Mouse (Mus musculus) central nervous system, embryonic 14 days (tissue): ENCODE measurements around the gene C1qa. TPM values are rescaled to one million over a fixed set of nuclear protein-coding genes. Genes with fewer than 3 reads are reported as not detected.

Experiments used
- polyA plus RNA-seq: library from polyadenylated mRNA; depleted of rRNA; stranded (reverse); fragments of >200 nt; gene quantifications from 2 replicates; pipeline ENCODE4 v1.2.3, GENCODE M21; 2012; rRNA removed

Gene C1qa
- polyA plus RNA-seq: 15.7 and 18.1 TPM in 2 replicates

GRCm38 (mm10) chr4:136898637-136899036 is at the start of gene C1qa:
TSS of gene C1qa (minus strand) at chr4:136898803.

GRCm38 (mm10) chr4:136892811-136893210 is 5.8 kb downstream of the C1qa start, which contains the start of gene C1qc:
TSS of gene C1qc (minus strand) at chr4:136893065.

GRCm38 (mm10) chr4:136886101-136886500 is 12.5 kb downstream of the C1qa start, which contains the start of gene C1qb:
TSS of gene C1qb (minus strand) at chr4:136886187.

Other genes starting within 250 kb of the C1qa start
- 70.4 and 77.7 TPM in 2 replicates for gene Ephb2, start 62.8 kb downstream of the C1qa start, polyA plus RNA-seq
- gene C1qb, start 12.6 kb downstream of the C1qa start, polyA plus RNA-seq: 32.7 and 36.9 TPM in 2 replicates
- gene C1qc, start 5.7 kb downstream of the C1qa start, polyA plus RNA-seq: 21.3 and 25.2 TPM in 2 replicates
- 19.9 and 23.3 TPM in 2 replicates for gene Epha8, start 58.0 kb upstream of the C1qa start, polyA plus RNA-seq
- 8.0 and 8.8 TPM in 2 replicates for gene Zbtb40, start 150.0 kb upstream of the C1qa start, polyA plus RNA-seq